Mouse (Mus musculus) adrenal gland, adult (tissue): Measurements from ENCODE around the gene Tbc1d12.

Source experiments
- DNase-seq, 2 experiments: peaks; one replicate each; pipeline ENCODE4 v3.0.0; 2022 to 2023; ENCODE audit warnings: low spot score in 1 of 2; ENCODE audit not compliant: inconsistent age in 2 of 2

Gene Tbc1d12

GRCm38 (mm10) chr19:38913786-38914185, 77.4 kb downstream of the Tbc1d12 start:
- no peak for DNase-seq

GRCm38 (mm10) chr19:38914926-38915325, 78.5 kb downstream of the Tbc1d12 start:
- DNase-seq: no peak

DNA sequence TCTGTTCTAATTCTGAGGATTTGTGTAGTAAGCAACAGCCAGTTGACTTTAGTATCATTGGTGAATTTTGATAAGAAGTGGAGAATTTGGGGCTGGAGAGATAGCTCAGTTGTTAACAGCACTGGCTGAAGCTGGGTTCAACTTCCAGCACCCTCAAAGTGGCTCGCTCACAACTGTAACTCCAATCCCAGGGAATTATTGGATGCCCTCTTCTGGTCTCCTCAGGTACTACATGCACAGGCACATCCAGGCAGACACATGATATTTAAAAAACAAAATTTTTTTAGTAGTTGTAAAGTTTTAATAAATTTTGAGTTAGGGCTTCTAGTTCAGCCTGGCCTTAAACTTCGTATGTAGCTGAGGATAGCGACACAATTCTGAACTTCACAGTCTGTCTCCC, 79.3 kb downstream of the Tbc1d12 start:
- DNase-seq: peak; percentile 18 to 80

DNA sequence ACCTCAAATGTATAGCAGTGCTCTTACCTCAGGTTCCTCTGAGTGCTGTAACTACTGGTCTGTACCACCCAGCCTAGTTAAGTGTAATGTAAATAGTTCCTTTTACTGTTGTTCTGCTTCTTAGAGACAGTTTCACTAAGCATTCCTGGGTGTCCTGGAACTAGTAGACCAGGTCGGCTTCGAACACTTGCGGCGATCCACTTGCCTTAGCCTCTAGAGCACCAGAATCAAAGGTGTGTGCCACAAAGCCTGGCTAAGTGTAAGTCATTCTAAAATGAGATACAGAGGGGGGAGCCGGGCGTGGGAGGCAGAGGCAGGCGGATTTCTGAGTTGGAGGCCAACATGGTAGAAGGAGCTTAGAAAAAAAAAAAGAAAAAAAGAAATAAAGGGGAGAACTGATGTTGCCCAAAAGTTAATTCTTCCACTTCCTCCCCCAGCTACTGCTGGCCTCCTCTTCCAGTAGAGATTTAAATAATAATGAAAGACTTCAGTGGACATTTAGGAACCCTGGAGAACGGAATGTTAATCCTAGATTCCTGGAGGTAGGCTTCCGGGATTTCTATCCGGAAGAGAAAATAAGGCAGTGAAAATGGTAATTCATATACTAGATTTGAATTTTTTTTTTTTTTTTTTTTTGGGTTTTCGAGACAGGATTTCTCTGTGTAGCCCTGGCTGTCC, 92.2 kb downstream of the Tbc1d12 start:
- DNase-seq: no peak

- peak in 1 of 2 experiments; percentile 30 for DNase-seq
These were observed 93.3 kb downstream of the Tbc1d12 start for GRCm38 (mm10) chr19:38929471-38930251.

DNA sequence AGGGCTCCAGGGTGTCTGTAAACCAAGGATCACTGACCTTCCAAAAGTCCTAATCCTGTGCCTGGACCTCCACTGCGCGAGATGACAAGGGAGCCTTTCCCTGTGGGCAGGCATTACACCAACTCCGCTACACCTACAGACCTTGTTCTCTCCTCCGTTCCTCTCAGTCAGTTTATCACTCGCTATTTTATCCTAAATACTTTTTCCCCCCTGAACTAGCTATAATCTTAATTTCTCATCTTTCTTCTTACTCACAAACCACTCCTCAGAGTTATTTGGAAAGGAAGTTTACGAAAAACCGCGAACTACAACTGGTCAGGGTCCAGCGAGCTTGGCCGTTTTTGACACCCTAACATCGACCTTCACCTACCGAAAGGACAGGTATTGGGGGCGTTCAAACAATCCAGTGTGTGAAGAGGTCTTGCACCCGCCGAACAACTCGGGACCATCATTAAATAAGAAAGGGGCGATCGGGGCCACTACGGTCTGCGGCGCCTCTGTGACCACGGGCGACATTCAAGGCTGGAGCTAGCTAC, 93.9 kb downstream of the Tbc1d12 start:
- DNase-seq: peak in 1 of 2 experiments; percentile 16

GRCm38 (mm10) chr19:38930788-38931565, 94.6 kb downstream of the Tbc1d12 start, which contains the start of gene Hells:
Gene Hells, plus strand, starts transcription at chr19:38930915.
- peak; percentile 85 to 92 for DNase-seq

DNA sequence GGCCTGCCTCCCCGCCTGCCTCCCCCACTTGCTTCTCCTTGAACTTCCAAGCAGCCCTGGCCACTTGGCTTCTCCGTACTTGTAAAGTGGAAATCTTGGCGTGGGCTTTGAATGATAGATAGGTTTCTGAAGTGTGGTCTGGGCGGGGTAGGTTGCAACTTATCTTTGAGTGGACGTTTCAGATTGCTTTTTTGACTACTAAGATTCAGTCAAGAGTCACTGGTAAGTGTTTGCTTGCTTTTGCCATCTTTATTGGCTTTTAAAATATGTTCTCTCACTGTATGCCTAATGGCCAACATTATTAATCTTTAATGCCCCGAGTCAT, 95.1 kb downstream of the Tbc1d12 start:
- DNase-seq: no peak

- DNase-seq: no peak
These were observed 108.4 kb downstream of the Tbc1d12 start for GRCm38 (mm10) chr19:38944590-38945307.
